ENCODE assay signal across 17 mouse cellular contexts in the genomic region with DNA sequence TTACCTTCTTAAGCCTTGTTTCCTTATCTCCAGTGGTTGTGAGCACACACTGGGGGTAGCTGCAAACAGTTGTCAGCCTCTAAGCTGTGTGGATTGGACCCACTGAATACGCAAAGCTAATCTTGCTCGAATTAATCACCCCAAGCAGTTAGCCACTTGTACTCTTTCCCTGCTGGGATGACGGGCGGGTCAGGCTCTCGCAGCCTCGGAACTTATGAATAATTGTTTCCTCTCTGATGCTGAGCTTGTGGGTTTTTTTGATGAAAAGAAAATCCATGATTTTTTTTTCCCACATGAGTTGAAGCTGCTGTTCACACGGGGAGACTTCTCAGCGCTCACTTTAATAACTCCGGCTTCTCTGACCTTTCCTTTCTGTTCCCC.
DNase-seq lines count a peak whose midpoint lies in the region; ATAC-seq and TF ChIP-seq lines count a peak whose summit lies in the region.
"Had no signal": no experiment of that assay in that cellular context is flagged by ENCODE, and none has a peak within 500 bp of the region (broad histone marks: within the 10 kb centered on the region; RNA-seq: fewer than 3 reads in every experiment).

No protein-coding gene starts in this region.

- DNase-seq in lung, postnatal 14 days: no peak
- peak; percentile 23 for DNase-seq in stomach, postnatal 0 days (ENCODE audit: low spot score)
- no peak for DNase-seq in spleen, adult 12 weeks (ENCODE audit: low spot score)
- DNase-seq in layer of hippocampus, postnatal 10 days (ENCODE audit: low spot score in 2 of 2): no peak
- DNase-seq: adrenal gland, postnatal 36 days; B cell, adult 2 months; heart, postnatal 4 days; kidney, adult 8-10 months; lung, adult 18-20 months; right cerebral cortex, postnatal 14 days had no signal

- no peak overlapping the region for H3K4me3 ChIP-seq in hindbrain, embryonic 15.5 days
- no peak overlapping the region for H3K4me3 ChIP-seq in hindbrain, embryonic 13.5 days
- no peak overlapping the region for H3K4me3 ChIP-seq in lung, embryonic 16.5 days (ENCODE audit: low read length)
- H3K4me3 ChIP-seq in forebrain, embryonic 16.5 days (replicated peaks; ENCODE audit: low read length): no peak overlapping the region
- H3K4me3 ChIP-seq in stomach, postnatal 0 days (ENCODE audit: low read depth, low read length): no peak overlapping the region
- H3K4me3 ChIP-seq: erythroblast, embryonic 14.5 days; left cerebral cortex, adult 2 months; stomach, embryonic 15.5 days had no signal

- H3K4me1 ChIP-seq in hindbrain, embryonic 15.5 days (replicated peaks): peaks cover 26% of the 10 kb centered on the region
- H3K4me1 ChIP-seq in hindbrain, embryonic 13.5 days (replicated peaks): peaks cover 31% of the 10 kb centered on the region
- H3K4me1 ChIP-seq in lung, embryonic 16.5 days (replicated peaks; ENCODE audit: control insufficient read depth, insufficient read depth, low read length): no peaks in the 10 kb centered on the region
- H3K4me1 ChIP-seq in forebrain, embryonic 16.5 days (replicated peaks; ENCODE audit: control insufficient read depth, insufficient read depth, low read length): peaks cover 25% of the 10 kb centered on the region
- H3K4me1 ChIP-seq in stomach, postnatal 0 days (replicated peaks; ENCODE audit: control insufficient read depth, insufficient read depth): no peaks in the 10 kb centered on the region

- WGBS in hindbrain, embryonic 15.5 days: 36% methylated on average over 9 of the region's 9 CpGs
- WGBS in hindbrain, embryonic 13.5 days: 38% methylated on average over 9 of the region's 9 CpGs
- 19% methylated on average over 9 of the region's 9 CpGs for WGBS in lung, embryonic 16.5 days
- WGBS in forebrain, embryonic 16.5 days: 10% methylated on average over 9 of the region's 9 CpGs
- 15% methylated on average over 9 of the region's 9 CpGs for WGBS in stomach, postnatal 0 days

- H3K27ac ChIP-seq in hindbrain, embryonic 15.5 days (replicated peaks): no peak overlapping the region
- H3K27ac ChIP-seq in hindbrain, embryonic 13.5 days: no peak overlapping the region
- no peak overlapping the region for H3K27ac ChIP-seq in lung, embryonic 16.5 days (ENCODE audit: low read length)
- H3K27ac ChIP-seq in forebrain, embryonic 16.5 days (ENCODE audit: low read length): no peak overlapping the region
- no peak overlapping the region for H3K27ac ChIP-seq in stomach, postnatal 0 days (replicated peaks)
- H3K27ac ChIP-seq: left cerebral cortex, adult 2 months; stomach, embryonic 15.5 days had no signal

- H3K4me2 ChIP-seq in hindbrain, embryonic 15.5 days: no peak overlapping the region
- H3K4me2 ChIP-seq in hindbrain, embryonic 13.5 days: no peak overlapping the region
- peak overlapping the region; percentile 23; the same call in 1 of the 2 replicates for H3K4me2 ChIP-seq in lung, embryonic 16.5 days (ENCODE audit: low read depth, low read length)
- peak overlapping the region; percentile 36 for H3K4me2 ChIP-seq in forebrain, embryonic 16.5 days (ENCODE audit: low read length)
- H3K4me2 ChIP-seq in stomach, postnatal 0 days (replicated peaks; ENCODE audit: low read depth): no peak overlapping the region
- H3K4me2 ChIP-seq: stomach, embryonic 15.5 days had no signal

- no peaks in the 10 kb centered on the region for H3K27me3 ChIP-seq in hindbrain, embryonic 15.5 days
- H3K27me3 ChIP-seq in hindbrain, embryonic 13.5 days: 0 out of 2 replicates have a peak, but pooled peaks cover 4% of the 10 kb centered on the region
- H3K27me3 ChIP-seq in lung, embryonic 16.5 days (ENCODE audit: control insufficient read depth, insufficient read depth, low read depth, low read length): no peaks in the 10 kb centered on the region
- H3K27me3 ChIP-seq in forebrain, embryonic 16.5 days (replicated peaks; ENCODE audit: control insufficient read depth, insufficient read depth, low read length): peaks cover 3% of the 10 kb centered on the region; the same call in 1 of the 2 replicates
- H3K27me3 ChIP-seq in stomach, postnatal 0 days (ENCODE audit: control insufficient read depth, insufficient read depth, low read length): no peaks in the 10 kb centered on the region
- H3K27me3 ChIP-seq: stomach, embryonic 15.5 days had no signal

- no peak overlapping the region for H3K9ac ChIP-seq in hindbrain, embryonic 15.5 days
- H3K9ac ChIP-seq in hindbrain, embryonic 13.5 days: no peak overlapping the region
- no peak overlapping the region for H3K9ac ChIP-seq in lung, embryonic 16.5 days (ENCODE audit: low read length)
- H3K9ac ChIP-seq in forebrain, embryonic 16.5 days (replicated peaks; ENCODE audit: low read depth, low read length): no peak overlapping the region
- no peak overlapping the region for H3K9ac ChIP-seq in stomach, postnatal 0 days (ENCODE audit: low read length)
- H3K9ac ChIP-seq: stomach, embryonic 15.5 days had no signal

- no peaks in the 10 kb centered on the region for H3K36me3 ChIP-seq in hindbrain, embryonic 15.5 days
- H3K36me3 ChIP-seq in hindbrain, embryonic 13.5 days: no peaks in the 10 kb centered on the region
- H3K36me3 ChIP-seq in lung, embryonic 16.5 days (ENCODE audit: control insufficient read depth, insufficient read depth, low read length): no peaks in the 10 kb centered on the region
- H3K36me3 ChIP-seq in forebrain, embryonic 16.5 days (ENCODE audit: control insufficient read depth, insufficient read depth): no peaks in the 10 kb centered on the region
- H3K36me3 ChIP-seq in stomach, postnatal 0 days (ENCODE audit: control insufficient read depth, insufficient read depth, low read length): no peaks in the 10 kb centered on the region
- H3K36me3 ChIP-seq: stomach, embryonic 15.5 days had no signal

- TF ChIP-seq EP300 in stomach, postnatal 0 days (optimal IDR thresholded peaks at IDR 0.05): no peak

- TF ChIP-seq CTCF in stomach, postnatal 0 days (IDR thresholded peaks at IDR 0.05; ENCODE audit: low read depth): no peak

- ATAC-seq in hindbrain, embryonic 15.5 days (ENCODE audit: low FRiP score, low read depth): 0 out of 2 replicates have a peak, but pooled peaks have one; percentile 40
- no peak for ATAC-seq in hindbrain, embryonic 13.5 days (ENCODE audit: low FRiP score)
- ATAC-seq in lung, embryonic 16.5 days (ENCODE audit: low read depth): no peak
- no peak for ATAC-seq in forebrain, embryonic 16.5 days
- peak; percentile 94 for ATAC-seq in stomach, postnatal 0 days (ENCODE audit: low FRiP score, low TSS enrichment)

- no peaks in the 10 kb centered on the region for H3K9me3 ChIP-seq in hindbrain, embryonic 15.5 days
- no peaks in the 10 kb centered on the region for H3K9me3 ChIP-seq in hindbrain, embryonic 13.5 days
- H3K9me3 ChIP-seq in lung, embryonic 16.5 days (ENCODE audit: control insufficient read depth, low read length): no peaks in the 10 kb centered on the region
- no peaks in the 10 kb centered on the region for H3K9me3 ChIP-seq in forebrain, embryonic 16.5 days (ENCODE audit: control insufficient read depth, low read length)
- H3K9me3 ChIP-seq in stomach, postnatal 0 days (ENCODE audit: control insufficient read depth, low read length): no peaks in the 10 kb centered on the region
- H3K9me3 ChIP-seq: stomach, embryonic 15.5 days had no signal

Comparison
In these comparisons a context has a peak if more than half of its experiments do, and no peak if none do; other contexts are left out.
1. ATAC-seq: peak in hindbrain, embryonic 15.5 days (single experiment) and stomach, postnatal 0 days (single experiment); none in hindbrain, embryonic 13.5 days (single experiment), lung, embryonic 16.5 days (single experiment) and forebrain, embryonic 16.5 days (single experiment).
2. H3K4me2 ChIP-seq: peak in lung, embryonic 16.5 days (single experiment) and forebrain, embryonic 16.5 days (single experiment); none in hindbrain, embryonic 15.5 days (single experiment), hindbrain, embryonic 13.5 days (single experiment) and stomach, postnatal 0 days (single experiment).